Mouse (Mus musculus) erythroblast, embryonic 14.5 days (primary cell): ENCODE measurements at regions not wholly inside any gene's neighbourhood (a gene's known extent, or its start where the extent isn't known, plus 50 kb on each side); places are given as distances from the start of the nearest gene placed in this dataset.

Experiments
- GATA1 ChIP-seq: IDR thresholded peaks from 2 replicates; pipeline ENCODE4 v1.6.1; 2012; ENCODE audit warnings: low read length, inconsistent platforms, mixed read lengths
- TAL1 ChIP-seq: IDR thresholded peaks from 3 replicates; pipeline ENCODE4 v1.6.1; 2012; ENCODE audit warnings: low read length, inconsistent platforms, mixed read lengths

- TF ChIP-seq TAL1 (no peak), GATA1 (no peak)
These were observed 2020.0 kb upstream of the Lrrc6 start for GRCm38 (mm10) chr15:68520759-68521158.
